Mouse (Mus musculus) liver, embryonic 16.5 days (tissue): ENCODE measurements around the gene Mnx1. TPM values are rescaled to one million over a fixed set of nuclear protein-coding genes. Genes with fewer than 3 reads are reported as not detected.

Experiments
- ATAC-seq: fragments of 200-750 bp; cut with Nextera tagmentation; 2 replicates; pipeline ENCODE4 v1.8.0; 2017; ENCODE audit warnings: low read depth, mild to moderate bottlenecking, moderate number of reproducible peaks, moderate library complexity
- H3K27ac ChIP-seq: fragments of 300-500 bp; sonication (generic); 2 replicates; pipeline ENCODE4 v1.5.1; 2014; ENCODE audit warnings: mild to moderate bottlenecking, low read length
- H3K27me3 ChIP-seq: fragments of 300-500 bp; sonication (generic); 2 replicates; pipeline ENCODE4 v1.6.1; 2014; ENCODE audit warnings: low read depth, low read length, mixed read lengths; ENCODE audit not compliant: control insufficient read depth, insufficient read depth
- H3K36me3 ChIP-seq: fragments of 300-500 bp; sonication (generic); 2 replicates; pipeline ENCODE4 v1.6.1; 2014; ENCODE audit warnings: mild to moderate bottlenecking; ENCODE audit not compliant: control insufficient read depth, insufficient read depth
- H3K4me1 ChIP-seq: fragments of 300-500 bp; sonication (generic); 2 replicates; pipeline ENCODE4 v1.6.1; 2014; ENCODE audit warnings: low read depth, low read length, mixed read lengths; ENCODE audit not compliant: control insufficient read depth
- H3K4me2 ChIP-seq: fragments of 300-500 bp; sonication (generic); 2 replicates; pipeline ENCODE4 v1.6.1; 2014; ENCODE audit warnings: low read depth, low read length, mixed read lengths
- H3K4me3 ChIP-seq: fragments of 300-500 bp; sonication (generic); 2 replicates; pipeline ENCODE4 v1.5.1; 2014; ENCODE audit warnings: low read depth, mild to moderate bottlenecking, low read length
- H3K9ac ChIP-seq: fragments of 300-500 bp; sonication (generic); 2 replicates; pipeline ENCODE4 v1.6.1; 2014; ENCODE audit warnings: low read depth, low read length
- H3K9me3 ChIP-seq: fragments of 300-500 bp; sonication (generic); replicated peaks from 2 replicates; pipeline ENCODE4 v1.6.1; 2016; ENCODE audit warnings: low read length; ENCODE audit not compliant: control insufficient read depth
- WGBS: fragments of 180-500 bp; shearing (Covaris S2); extraction: QIAGEN DNeasy Blood & Tissue Kit; methylation state at CpG from one replicate; pipeline ENCODE4 v1.1.7; 2014; ENCODE audit not compliant: insufficient replicate concordance; 5-methylcytosine and 5-hydroxymethylcytosine counted together
- polyA plus RNA-seq: library from polyadenylated mRNA; unstranded; fragments of >200 nt; fragmentation: Nextera tagmentation; extraction: Ambion mirVana; gene quantifications from 2 replicates; pipeline ENCODE4 v1.2.1, GENCODE M21; 2015

Mnx1 gene
- not detected in 2 replicates for polyA plus RNA-seq

DNA sequence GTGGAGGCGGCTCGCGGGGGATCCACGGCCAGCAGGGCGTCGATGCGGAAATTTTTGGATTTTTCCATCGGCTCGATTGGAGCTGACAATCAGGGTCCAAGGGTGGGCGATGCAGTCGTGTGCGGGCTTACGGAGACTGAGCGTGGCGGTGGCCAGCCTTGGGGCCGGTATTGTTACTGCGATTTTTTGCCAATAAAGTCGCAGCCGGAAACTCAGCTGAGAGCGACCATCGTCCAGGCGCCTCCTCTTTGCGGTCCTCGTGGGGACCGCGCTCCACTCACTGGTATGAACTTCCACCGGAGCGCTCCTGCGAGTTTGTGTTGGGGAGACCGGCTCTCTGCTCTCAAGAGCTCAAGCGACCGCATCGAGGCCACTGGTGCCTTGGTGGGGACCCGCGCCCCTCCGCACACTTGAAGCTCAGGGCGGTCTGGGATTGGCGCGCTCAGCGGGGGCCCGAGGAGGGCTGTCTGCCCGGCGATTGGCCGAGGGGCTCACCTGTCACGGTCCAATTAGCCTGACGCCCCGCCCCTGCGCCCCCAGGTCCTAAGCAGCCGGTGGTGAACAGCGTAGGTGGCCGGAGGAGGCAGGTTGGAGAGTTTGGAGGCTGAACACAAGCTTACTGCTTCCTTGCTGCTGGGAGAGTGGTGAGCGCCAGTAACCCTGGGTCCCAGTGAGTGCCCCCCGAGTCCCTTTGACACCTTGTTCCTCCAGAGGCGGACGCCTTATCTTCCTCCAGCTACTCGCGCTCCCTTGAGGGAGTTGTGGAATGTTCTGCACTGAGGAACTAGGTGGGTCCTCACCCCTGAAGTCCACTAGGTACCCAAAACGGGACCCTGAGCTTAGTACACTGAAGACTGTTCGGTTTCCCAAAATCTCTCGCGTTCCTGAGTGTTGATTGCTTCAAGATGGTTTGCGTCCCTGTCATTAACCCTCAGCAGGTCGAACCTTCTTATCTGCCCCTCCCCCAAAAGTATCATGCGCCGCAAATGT is at the start of gene Mnx1:
Gene Mnx1, minus strand, starts transcription at position 263 of the 990 bp plus-strand sequence.
- ATAC-seq = no peak

DNA sequence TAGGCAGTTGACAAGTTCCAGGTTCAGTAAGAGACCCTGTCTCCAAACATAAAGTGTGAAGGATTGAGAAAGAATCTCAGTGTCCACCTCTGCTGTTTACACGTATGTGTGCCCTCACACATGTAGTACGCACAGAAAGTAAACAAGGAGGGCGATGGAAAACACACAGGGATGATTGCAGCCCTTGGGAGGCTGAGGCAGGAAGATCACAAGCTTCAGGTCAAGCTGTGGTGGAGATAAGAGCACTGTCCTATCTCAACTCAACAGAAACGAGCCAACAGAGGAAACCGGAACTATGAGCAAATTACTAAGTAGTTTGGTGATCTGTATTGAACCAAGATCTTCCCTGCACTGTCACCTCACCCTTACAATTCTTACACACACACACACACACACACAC is 38.2 kb upstream of the Mnx1 start:
- no peak overlapping the region for H3K9ac ChIP-seq
- no peaks in the 10 kb centered on the region for H3K27me3 ChIP-seq
- H3K27ac ChIP-seq = no peak overlapping the region
- no peak overlapping the region for H3K4me2 ChIP-seq
- no peak overlapping the region for H3K4me3 ChIP-seq
- H3K4me1 ChIP-seq = no peaks in the 10 kb centered on the region
- H3K36me3 ChIP-seq = no peaks in the 10 kb centered on the region
- WGBS = 46% methylated on average over 5 of the region's 5 CpGs
- no peak; the same call in 1 of the 2 replicates for ATAC-seq
- no peaks in the 10 kb centered on the region for H3K9me3 ChIP-seq

More for the DNA sequence above, at the start of gene Mnx1:
- WGBS = under 1% methylated on average over 65 of the region's 65 CpGs
- no peaks in the 10 kb centered on the region for H3K9me3 ChIP-seq
- H3K4me3 ChIP-seq = peak within 1 kb of the TSS; percentile 21
- H3K36me3 ChIP-seq = no peaks in the 10 kb centered on the region
- H3K27me3 ChIP-seq = peaks cover 98% of the 10 kb centered on the region
- H3K4me1 ChIP-seq = no peaks in the 10 kb centered on the region; the same call in 1 of the 2 replicates
- no peak within 1 kb of the TSS for H3K27ac ChIP-seq
- no peak within 1 kb of the TSS for H3K9ac ChIP-seq
- H3K4me2 ChIP-seq = peak within 1 kb of the TSS; percentile 27; the same call in 1 of the 2 replicates

DNA sequence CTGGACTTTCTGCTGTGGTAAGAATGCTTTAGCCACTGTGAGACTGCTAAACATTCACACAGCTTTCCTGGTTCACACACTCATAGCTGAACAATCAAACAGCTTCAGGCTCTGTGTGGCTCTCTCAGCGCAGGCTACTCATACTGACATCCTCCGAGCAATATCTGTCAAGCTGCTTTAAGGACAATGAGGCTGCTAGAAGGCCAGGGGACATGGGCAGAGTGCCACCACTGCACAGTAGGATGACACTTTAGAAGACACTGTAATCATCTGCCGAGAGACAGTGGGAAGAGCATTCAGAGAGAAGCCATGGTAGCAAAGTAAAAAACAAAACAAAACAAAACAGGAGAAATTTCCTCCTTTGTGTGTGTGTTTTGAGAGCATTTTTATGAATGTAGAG is 37.6 kb upstream of the Mnx1 start:
- Histone ChIP-seq H3K9me3 (no peaks in the 10 kb centered on the region), H3K27me3 (no peaks in the 10 kb centered on the region), H3K36me3 (no peaks in the 10 kb centered on the region), H3K4me2 (no peak overlapping the region), H3K27ac (no peak overlapping the region), H3K9ac (no peak overlapping the region), H3K4me3 (no peak overlapping the region), H3K4me1 (no peaks in the 10 kb centered on the region)
- 55% methylated on average over 3 of the region's 3 CpGs for WGBS
- no peak for ATAC-seq

DNA sequence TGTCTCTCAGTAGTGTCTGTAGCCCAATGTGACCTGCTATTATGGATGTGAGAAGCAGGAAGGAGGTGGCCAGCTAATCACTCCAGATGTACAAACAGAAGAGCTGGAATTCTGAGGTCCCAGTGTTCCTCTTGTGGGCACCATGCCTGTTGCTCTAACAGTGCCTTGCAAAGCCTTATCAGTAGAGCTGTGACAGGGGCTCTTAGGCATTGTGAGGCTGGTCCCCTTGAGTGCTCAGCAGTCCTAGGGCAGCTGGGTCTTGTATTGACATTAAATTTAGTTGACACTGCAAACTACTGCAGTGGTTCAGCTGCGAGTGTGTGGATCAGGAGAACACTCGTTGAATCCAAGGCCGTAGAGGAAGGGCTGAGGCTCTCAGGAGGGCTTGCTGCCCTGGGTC is 28.7 kb upstream of the Mnx1 start:
- Histone ChIP-seq H3K27me3 (no peaks in the 10 kb centered on the region), H3K9ac (no peak overlapping the region), H3K36me3 (no peaks in the 10 kb centered on the region), H3K9me3 (no peaks in the 10 kb centered on the region), H3K4me2 (no peak overlapping the region), H3K4me1 (no peaks in the 10 kb centered on the region), H3K27ac (no peak overlapping the region), H3K4me3 (no peak overlapping the region)
- 48% methylated on average over 3 of the region's 3 CpGs for WGBS
- no peak for ATAC-seq

DNA sequence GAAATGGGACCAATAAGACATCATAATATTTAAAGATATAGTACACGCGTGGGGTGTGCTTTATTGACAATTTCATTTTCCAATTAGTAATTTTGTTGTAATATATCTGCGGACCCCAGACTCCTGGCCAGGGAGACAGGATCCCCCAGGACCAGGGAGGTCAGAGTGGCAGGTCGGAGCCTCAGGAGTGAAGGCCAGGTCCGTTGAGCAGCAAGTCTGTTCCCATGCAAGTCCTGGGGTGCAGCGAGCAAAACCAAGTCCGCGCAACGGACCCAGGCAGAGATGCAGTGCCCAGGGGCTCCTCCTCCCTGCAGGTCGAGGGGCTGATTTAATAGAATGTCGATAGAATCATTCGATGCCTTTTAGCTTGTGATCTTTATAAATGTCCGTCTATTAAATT is 9.1 kb upstream of the Mnx1 start:
- H3K27ac ChIP-seq = no peak overlapping the region
- WGBS = 21% methylated on average over 13 of the region's 13 CpGs
- no peaks in the 10 kb centered on the region for H3K9me3 ChIP-seq
- ATAC-seq = no peak
- H3K4me1 ChIP-seq = no peaks in the 10 kb centered on the region
- no peaks in the 10 kb centered on the region for H3K36me3 ChIP-seq
- H3K4me2 ChIP-seq = no peak overlapping the region
- no peak overlapping the region for H3K4me3 ChIP-seq
- H3K9ac ChIP-seq = no peak overlapping the region
- H3K27me3 ChIP-seq = peaks cover 71% of the 10 kb centered on the region

DNA sequence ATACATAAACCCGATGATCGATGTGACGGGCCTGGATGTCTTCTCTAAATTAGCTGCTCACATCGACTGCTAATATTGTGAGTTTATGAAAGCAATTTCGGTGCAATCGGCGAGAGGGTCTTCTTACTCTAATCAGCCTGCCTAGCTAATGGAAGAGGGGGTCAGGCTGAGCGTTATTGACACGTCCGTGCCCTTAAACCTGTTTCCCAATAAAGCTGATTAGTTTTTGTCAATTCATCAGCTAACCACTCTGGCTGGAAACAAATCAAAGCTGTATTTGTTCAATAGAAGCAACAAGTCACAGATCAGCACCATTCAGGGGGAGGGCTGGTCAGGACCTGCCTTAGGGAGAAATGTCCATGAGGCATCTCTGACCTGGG is 7.7 kb upstream of the Mnx1 start:
- 5% methylated on average over 10 of the region's 10 CpGs for WGBS
- no peak overlapping the region for H3K4me3 ChIP-seq
- H3K27me3 ChIP-seq = peaks cover 84% of the 10 kb centered on the region
- no peaks in the 10 kb centered on the region for H3K9me3 ChIP-seq
- no peaks in the 10 kb centered on the region for H3K36me3 ChIP-seq
- no peak overlapping the region for H3K9ac ChIP-seq
- no peak overlapping the region for H3K4me2 ChIP-seq
- ATAC-seq = no peak
- no peak overlapping the region for H3K27ac ChIP-seq
- H3K4me1 ChIP-seq = no peaks in the 10 kb centered on the region

DNA sequence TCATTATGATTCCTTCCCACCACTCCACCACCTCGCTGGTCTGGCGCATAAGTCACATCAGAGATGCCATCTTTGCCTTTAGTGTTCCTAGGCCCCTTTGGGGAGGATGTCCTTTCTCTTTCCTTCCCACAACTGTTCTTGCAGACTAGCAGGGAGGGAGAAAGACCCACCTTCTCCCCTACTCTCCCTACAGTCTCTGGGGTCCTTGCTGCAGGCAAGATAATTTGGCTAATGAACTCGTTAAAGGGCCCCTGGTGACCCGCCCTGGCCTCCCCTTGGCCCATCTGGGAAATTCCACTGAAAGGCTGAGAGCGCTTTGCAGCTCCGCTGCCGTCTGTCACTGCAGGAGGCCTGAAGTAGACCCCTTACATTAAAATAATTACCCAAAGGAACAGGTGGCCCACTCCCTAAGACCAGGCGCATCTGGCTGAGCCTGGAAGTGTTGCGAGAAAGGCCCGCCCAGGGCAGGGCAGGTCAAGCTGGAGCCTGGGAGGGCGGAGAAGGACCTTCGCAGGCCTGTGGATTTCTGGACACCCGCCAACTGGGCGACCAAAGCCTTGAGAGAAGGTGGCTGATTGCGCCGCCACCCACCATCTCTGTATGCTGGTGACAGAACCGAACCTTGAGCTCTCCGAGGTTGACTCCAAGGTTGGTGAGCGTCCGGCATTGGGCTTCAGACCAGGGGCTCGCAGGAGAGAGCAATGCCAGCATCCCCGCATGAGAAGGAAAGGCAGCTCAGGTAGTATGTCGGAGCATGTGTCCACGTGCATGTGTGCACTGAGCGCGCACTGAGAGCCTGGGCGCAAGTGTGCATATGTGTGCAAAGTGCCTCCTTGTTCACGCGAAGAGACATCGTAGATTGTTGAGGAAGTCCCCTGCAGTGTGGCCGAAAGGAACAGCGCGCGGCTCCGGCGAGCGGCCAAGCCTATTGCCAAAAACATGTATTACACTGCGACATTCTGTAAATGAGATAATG is 7.0 kb upstream of the Mnx1 start:
- Histone ChIP-seq H3K9ac (no peak overlapping the region), H3K9me3 (no peaks in the 10 kb centered on the region), H3K4me3 (no peak overlapping the region), H3K36me3 (no peaks in the 10 kb centered on the region), H3K4me2 (no peak overlapping the region), H3K27ac (no peak overlapping the region), H3K4me1 (no peaks in the 10 kb centered on the region), H3K27me3 (peaks cover 90% of the 10 kb centered on the region)
- ATAC-seq = no peak
- WGBS = 3% methylated on average over 38 of the region's 38 CpGs

DNA sequence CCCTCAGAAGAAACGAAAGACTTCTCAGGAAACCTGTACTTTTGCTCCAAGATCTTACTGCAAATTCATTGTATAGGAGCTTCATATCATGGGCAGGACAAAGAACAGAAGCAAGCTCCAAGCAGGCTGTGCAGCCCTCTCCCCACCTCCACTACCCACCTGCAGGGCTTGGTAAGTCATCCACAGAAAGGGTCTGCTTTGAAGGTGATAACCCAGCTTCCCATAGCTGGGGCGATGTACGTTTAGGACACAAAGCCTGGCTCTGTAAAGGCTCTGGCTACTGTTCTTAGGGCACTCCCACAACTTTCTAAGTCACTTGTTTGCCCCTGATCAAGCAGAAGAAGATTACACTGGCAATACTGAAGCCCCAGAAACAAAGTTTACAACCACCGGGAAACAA is 5.5 kb upstream of the Mnx1 start:
- ATAC-seq = no peak
- Histone ChIP-seq H3K9ac (no peak overlapping the region), H3K4me1 (no peaks in the 10 kb centered on the region), H3K4me2 (no peak overlapping the region), H3K27ac (no peak overlapping the region), H3K27me3 (peaks cover 93% of the 10 kb centered on the region), H3K4me3 (no peak overlapping the region), H3K36me3 (no peaks in the 10 kb centered on the region), H3K9me3 (no peaks in the 10 kb centered on the region)
- 4% methylated on average over 4 of the region's 4 CpGs for WGBS
